Mouse (Mus musculus): ENCODE measurements around the gene Fgf4.

Fgf4 gene

GRCm38 (mm10) chr7:144908705-144909104 lies 61.5 kb downstream of the Fgf4 start:
- no peak for DNase-seq (ENCODE audit: low spot score in 2 of 2)

GRCm38 (mm10) chr7:144911121-144911520 lies 64.0 kb downstream of the Fgf4 start:
- no peak for DNase-seq (ENCODE audit: low spot score in 2 of 2)

GRCm38 (mm10) chr7:144912897-144913296 lies 65.7 kb downstream of the Fgf4 start:
- no peak for DNase-seq (ENCODE audit: low spot score in 2 of 2)

- DNase-seq (ENCODE audit: low spot score in 2 of 2) = no peak
Observed at GRCm38 (mm10) chr7:144914296-144914947, 67.3 kb downstream of the Fgf4 start.

Measured in urinary bladder, postnatal 36 days (tissue).